Mouse (Mus musculus): ENCODE measurements around the gene Zc3h18. TPM values are rescaled to one million over a fixed set of nuclear protein-coding genes. Genes with fewer than 3 reads are reported as not detected.

The Zc3h18 gene
- 4.4 and 8.4 TPM in 2 replicates for polyA plus RNA-seq (2021; fragmentation: Nextera tagmentation)
- long read RNA-seq, experiment 1, full-length matches to known transcripts: 43 of 72 reads
- long read RNA-seq, experiment 1, partial matches to known transcripts: 20 of 72 reads
- long read RNA-seq, experiment 1, other reads (novel, unspliced or antisense): 9 of 72 reads
- long read RNA-seq, experiment 2, partial matches to known transcripts: 9 of 16 reads
- long read RNA-seq, experiment 2, other reads (novel, unspliced or antisense): 6 of 16 reads

GRCm38 (mm10) chr8:122376365-122377231 is at the start of gene Zc3h18:
Gene Zc3h18 (plus strand): TSS chr8:122376609.

GRCm38 (mm10) chr8:122360696-122361416 is 15.6 kb upstream of the Zc3h18 start, which contains the start of gene Trhr2:
Gene Trhr2 (minus strand): TSS chr8:122360746.

GRCm38 (mm10) chr8:122421376-122422070 is 45.1 kb downstream of the Zc3h18 start, which contains the start of gene Il17c:
Gene Il17c (plus strand): TSS chr8:122422020.

GRCm38 (mm10) chr8:122432443-122433268 is 56.2 kb downstream of the Zc3h18 start, which contains the start of gene Cyba:
Gene Cyba (minus strand): TSS chr8:122432930.

GRCm38 (mm10) chr8:122443262-122444006 is 67.0 kb downstream of the Zc3h18 start, which contains the start of gene Mvd:
Gene Mvd (minus strand): TSS chr8:122443422.

GRCm38 (mm10) chr8:122460524-122461472 is 84.4 kb downstream of the Zc3h18 start, which contains the start of gene Snai3:
Gene Snai3 (minus strand): TSS chr8:122460733.

Other genes starting within 250 kb of the Zc3h18 start
- gene Zfpm1, start 94.5 kb upstream of the Zc3h18 start, polyA plus RNA-seq (2021; fragmentation: Nextera tagmentation): 1.6 and 4.5 TPM in 2 replicates
- 0.59 and 0.64 TPM in 2 replicates for gene Trhr2, start 15.9 kb upstream of the Zc3h18 start, polyA plus RNA-seq (2021; fragmentation: Nextera tagmentation)
- gene Il17c, start 45.4 kb downstream of the Zc3h18 start, polyA plus RNA-seq (2021; fragmentation: Nextera tagmentation): not detected in 2 replicates
- gene Cyba, start 56.3 kb downstream of the Zc3h18 start, polyA plus RNA-seq (2021; fragmentation: Nextera tagmentation): 29.4 and 37.8 TPM in 2 replicates
- 32.9 and 35.2 TPM in 2 replicates for gene Mvd, start 66.8 kb downstream of the Zc3h18 start, polyA plus RNA-seq (2021; fragmentation: Nextera tagmentation)
- 0.48 and 1.1 TPM in 2 replicates for gene Snai3, start 84.1 kb downstream of the Zc3h18 start, polyA plus RNA-seq (2021; fragmentation: Nextera tagmentation)
- gene Rnf166, start 99.5 kb downstream of the Zc3h18 start, polyA plus RNA-seq (2021; fragmentation: Nextera tagmentation): 18.0 and 47.5 TPM in 2 replicates
- gene Ctu2, start 99.5 kb downstream of the Zc3h18 start, polyA plus RNA-seq (2021; fragmentation: Nextera tagmentation): 28.1 and 37.4 TPM in 2 replicates
- 0.55 and 0.73 TPM in 2 replicates for gene Piezo1, start 174.7 kb downstream of the Zc3h18 start, polyA plus RNA-seq (2021; fragmentation: Nextera tagmentation)
- 1.4 TPM in 2 replicates for gene Cdt1, start 191.4 kb downstream of the Zc3h18 start, polyA plus RNA-seq (2021; fragmentation: Nextera tagmentation)
- 134 and 136 TPM in 2 replicates for gene Aprt, start 200.3 kb downstream of the Zc3h18 start, polyA plus RNA-seq (2021; fragmentation: Nextera tagmentation)
- 2.2 and 3.4 TPM in 2 replicates for gene Galns, start 234.9 kb downstream of the Zc3h18 start, polyA plus RNA-seq (2021; fragmentation: Nextera tagmentation)
- gene Trappc2l, start 235.0 kb downstream of the Zc3h18 start, polyA plus RNA-seq (2021; fragmentation: Nextera tagmentation): 164 and 234 TPM in 2 replicates
- not detected in 2 replicates for gene Pabpn1l, start 246.1 kb downstream of the Zc3h18 start, polyA plus RNA-seq (2021; fragmentation: Nextera tagmentation)

Data from left cerebral cortex, adult 6 months (tissue).